Comparison of ENCODE assay signal across 8 mouse cellular contexts in genomic region chr15:101859735-101860170, GRCm38 (mm10). TPM values are rescaled to one million over a fixed set of nuclear protein-coding genes. Genes with fewer than 3 reads are reported as not detected.
A peak's percentile ranks its signal among the peaks of the same experiment; 100 is the strongest.
DNase-seq lines count a peak whose midpoint lies in the region; ATAC-seq and TF ChIP-seq lines count a peak whose summit lies in the region.

No protein-coding gene starts in this region.

- peak; percentile 58 for ATAC-seq in forebrain, embryonic 16.5 days
- 0 out of 2 replicates have a peak, but pooled peaks have one; percentile 15 for ATAC-seq in intestine, embryonic 14.5 days (replicated peaks; ENCODE audit: low FRiP score, low TSS enrichment, low read depth)
- ATAC-seq in limb, embryonic 12.5 days (ENCODE audit: insufficient number of reproducible peaks, insufficient read depth, low FRiP score, low TSS enrichment, low read depth), result no peak

- H3K27me3 ChIP-seq in forebrain, embryonic 16.5 days (replicated peaks; ENCODE audit: control insufficient read depth, insufficient read depth, low read length), result peaks cover 18% of the 10 kb centered on the region
- peaks cover 38% of the 10 kb centered on the region for H3K27me3 ChIP-seq in intestine, embryonic 14.5 days (replicated peaks; ENCODE audit: control insufficient read depth, insufficient read depth, low read length)
- H3K27me3 ChIP-seq in limb, embryonic 12.5 days, result peaks cover 84% of the 10 kb centered on the region
- peaks cover 61% of the 10 kb centered on the region for H3K27me3 ChIP-seq in midbrain, embryonic 10.5 days (ENCODE audit: low read depth, poor library complexity, severe bottlenecking)
- H3K27me3 ChIP-seq in small intestine, adult 2 months (ENCODE audit: control insufficient read depth, insufficient read depth, low read length), result peaks cover 11% of the 10 kb centered on the region

- no peak overlapping the region for H3K27ac ChIP-seq in forebrain, embryonic 16.5 days (ENCODE audit: low read length)
- no peak overlapping the region for H3K27ac ChIP-seq in intestine, embryonic 14.5 days (ENCODE audit: low read depth)
- no peak overlapping the region for H3K27ac ChIP-seq in limb, embryonic 12.5 days
- H3K27ac ChIP-seq in midbrain, embryonic 10.5 days (replicated peaks), result peak overlapping the region; percentile 80
- no peak overlapping the region for H3K27ac ChIP-seq in small intestine, adult 2 months (ENCODE audit: insufficient read depth, low read depth, low read length)

- H3K4me2 ChIP-seq in forebrain, embryonic 16.5 days (ENCODE audit: low read length), result peak overlapping the region; percentile 92
- peak overlapping the region; percentile 69 for H3K4me2 ChIP-seq in intestine, embryonic 14.5 days (ENCODE audit: low read length)
- peak overlapping the region; percentile 77 for H3K4me2 ChIP-seq in limb, embryonic 12.5 days

- peak; percentile 40 to 77 for DNase-seq in adrenal gland, adult (ENCODE audit: inconsistent age in 2 of 2, low spot score in 1 of 2)
- DNase-seq in adrenal gland, adult 8-10 months, result no peak
- peak; percentile 64 for DNase-seq in adrenal gland, postnatal 10 days
- DNase-seq in intestine, embryonic 14.5 days (ENCODE audit: low spot score), result peak; percentile 75
- peak; percentile 71 for DNase-seq in midbrain, embryonic 10.5 days (ENCODE audit: low spot score)

- no peak for TF ChIP-seq CTCF in small intestine, adult 2 months (IDR thresholded peaks at IDR 0.05; ENCODE audit: extremely low read depth, insufficient read length, insufficient replicate concordance, low read depth, low read length)

- no peak for TF ChIP-seq POLR2A in small intestine, adult 2 months (IDR thresholded peaks at IDR 0.05; ENCODE audit: low read depth, low read length)

- WGBS in forebrain, embryonic 16.5 days, result under 1% methylated on average over 29 of the region's 33 CpGs
- 1% methylated on average over 24 of the region's 33 CpGs for WGBS in intestine, embryonic 14.5 days
- under 1% methylated on average over 33 of the region's 33 CpGs for WGBS in limb, embryonic 12.5 days
- under 1% methylated on average over 33 of the region's 33 CpGs for WGBS in midbrain, embryonic 10.5 days
- 1% methylated on average over 33 of the region's 33 CpGs for WGBS in small intestine, adult 2 months

- H3K4me1 ChIP-seq in forebrain, embryonic 16.5 days (replicated peaks; ENCODE audit: control insufficient read depth, insufficient read depth, low read length), result peaks cover 11% of the 10 kb centered on the region
- H3K4me1 ChIP-seq in intestine, embryonic 14.5 days (replicated peaks; ENCODE audit: control insufficient read depth, insufficient read depth, low read length), result no peaks in the 10 kb centered on the region; the same call in 1 of the 2 replicates
- peaks cover 11% of the 10 kb centered on the region for H3K4me1 ChIP-seq in limb, embryonic 12.5 days (replicated peaks)
- H3K4me1 ChIP-seq in midbrain, embryonic 10.5 days, result peaks cover 25% of the 10 kb centered on the region
- H3K4me1 ChIP-seq in small intestine, adult 2 months (ENCODE audit: control insufficient read depth, insufficient read depth, insufficient read length, low read length), result peaks cover 3% of the 10 kb centered on the region; the same call in 1 of the 2 replicates

- peak overlapping the region; percentile 64 for H3K9ac ChIP-seq in forebrain, embryonic 16.5 days (replicated peaks; ENCODE audit: low read depth, low read length)
- H3K9ac ChIP-seq in intestine, embryonic 14.5 days (ENCODE audit: low read length), result peak overlapping the region; percentile 38; the same call in 1 of the 2 replicates
- H3K9ac ChIP-seq in limb, embryonic 12.5 days (replicated peaks), result peak overlapping the region; percentile 47

- H3K9me3 ChIP-seq in forebrain, embryonic 16.5 days (ENCODE audit: control insufficient read depth, low read length), result no peaks in the 10 kb centered on the region
- no peaks in the 10 kb centered on the region for H3K9me3 ChIP-seq in intestine, embryonic 14.5 days (ENCODE audit: control insufficient read depth, low read length)
- no peaks in the 10 kb centered on the region for H3K9me3 ChIP-seq in limb, embryonic 12.5 days
- H3K9me3 ChIP-seq in midbrain, embryonic 10.5 days (replicated peaks), result no peaks in the 10 kb centered on the region

- H3K36me3 ChIP-seq in forebrain, embryonic 16.5 days (ENCODE audit: control insufficient read depth, insufficient read depth), result no peaks in the 10 kb centered on the region
- no peaks in the 10 kb centered on the region for H3K36me3 ChIP-seq in intestine, embryonic 14.5 days (ENCODE audit: control insufficient read depth, insufficient read depth, low read length)
- no peaks in the 10 kb centered on the region for H3K36me3 ChIP-seq in limb, embryonic 12.5 days
- no peaks in the 10 kb centered on the region for H3K36me3 ChIP-seq in midbrain, embryonic 10.5 days
- H3K36me3 ChIP-seq in small intestine, adult 2 months (ENCODE audit: control insufficient read depth, insufficient read depth, low read length), result no peaks in the 10 kb centered on the region

- H3K4me3 ChIP-seq in forebrain, embryonic 16.5 days (replicated peaks; ENCODE audit: low read length), result peak overlapping the region; percentile 49
- H3K4me3 ChIP-seq in intestine, embryonic 14.5 days (ENCODE audit: low read depth, low read length), result peak overlapping the region; percentile 34
- peak overlapping the region; percentile 45 for H3K4me3 ChIP-seq in limb, embryonic 12.5 days (replicated peaks)
- H3K4me3 ChIP-seq in midbrain, embryonic 10.5 days, result peak overlapping the region; percentile 67
- peak overlapping the region; percentile 46 for H3K4me3 ChIP-seq in small intestine, adult 2 months (ENCODE audit: low read depth, low read length)

RNA-seq across cellular contexts. Expression of gene Krt1, which starts 9.2 kb away (rescaled TPM):
- 1 to 10 TPM in 1 of 4 experiments, under 1 TPM in 3; 0.20 to 1.0 (median 0.58) TPM for total RNA-seq in adrenal gland, adult 8-10 months (2022)
- under 1 TPM; 0.18 to 0.51 TPM for total RNA-seq in adrenal gland, postnatal 10 days (2021)
- 8.2 and 10.8 TPM in 2 replicates for polyA plus RNA-seq in forebrain, embryonic 16.5 days (2015; fragmentation: Nextera tagmentation; extraction: Ambion mirVana)
- polyA plus RNA-seq in intestine, embryonic 14.5 days (2014; fragmentation: Nextera tagmentation; extraction: Ambion mirVana), result 0.91 and 1.1 TPM in 2 replicates
- polyA plus RNA-seq in limb, embryonic 12.5 days (2016; fragmentation: Nextera tagmentation; extraction: Ambion mirVana), result 1.5 and 2.0 TPM in 2 replicates
- 1.1 and 1.2 TPM in 2 replicates for polyA plus RNA-seq in midbrain, embryonic 10.5 days (2016; fragmentation: Nextera tagmentation; extraction: Ambion mirVana)
- polyA plus RNA-seq in small intestine, adult 2 months (2012; rRNA removed), result 0.09 TPM in 1 of 2 replicates, not detected in the other

RNA-seq across cellular contexts. Expression of gene Krt77, which starts 9.8 kb away (rescaled TPM):
- total RNA-seq in adrenal gland, adult 8-10 months (2022), result not detected
- not detected for total RNA-seq in adrenal gland, postnatal 10 days (2021)
- polyA plus RNA-seq in forebrain, embryonic 16.5 days (2015; fragmentation: Nextera tagmentation; extraction: Ambion mirVana), result 0.49 and 0.94 TPM in 2 replicates
- polyA plus RNA-seq in intestine, embryonic 14.5 days (2014; fragmentation: Nextera tagmentation; extraction: Ambion mirVana), result not detected in 2 replicates
- polyA plus RNA-seq in limb, embryonic 12.5 days (2016; fragmentation: Nextera tagmentation; extraction: Ambion mirVana), result not detected in 2 replicates
- not detected in 2 replicates for polyA plus RNA-seq in midbrain, embryonic 10.5 days (2016; fragmentation: Nextera tagmentation; extraction: Ambion mirVana)
- polyA plus RNA-seq in small intestine, adult 2 months (2012; rRNA removed), result not detected in 2 replicates

RNA-seq across cellular contexts. Expression of gene Krt76, which starts 33.0 kb away (rescaled TPM):
- under 1 TPM in 2 of 4 experiments, not detected in 2; 0.29 to 0.31 TPM for total RNA-seq in adrenal gland, adult 8-10 months (2022)
- total RNA-seq in adrenal gland, postnatal 10 days (2021), result not detected
- polyA plus RNA-seq in forebrain, embryonic 16.5 days (2015; fragmentation: Nextera tagmentation; extraction: Ambion mirVana), result not detected in 2 replicates
- polyA plus RNA-seq in intestine, embryonic 14.5 days (2014; fragmentation: Nextera tagmentation; extraction: Ambion mirVana), result not detected in 2 replicates
- polyA plus RNA-seq in limb, embryonic 12.5 days (2016; fragmentation: Nextera tagmentation; extraction: Ambion mirVana), result not detected in 2 replicates
- not detected in 2 replicates for polyA plus RNA-seq in midbrain, embryonic 10.5 days (2016; fragmentation: Nextera tagmentation; extraction: Ambion mirVana)
- polyA plus RNA-seq in small intestine, adult 2 months (2012; rRNA removed), result not detected in 2 replicates

RNA-seq across cellular contexts. Expression of gene Krt2, which starts 41.8 kb away (rescaled TPM):
- not detected for total RNA-seq in adrenal gland, adult 8-10 months (2022)
- not detected for total RNA-seq in adrenal gland, postnatal 10 days (2021)
- 0.08 TPM in 1 of 2 replicates, not detected in the other for polyA plus RNA-seq in forebrain, embryonic 16.5 days (2015; fragmentation: Nextera tagmentation; extraction: Ambion mirVana)
- polyA plus RNA-seq in intestine, embryonic 14.5 days (2014; fragmentation: Nextera tagmentation; extraction: Ambion mirVana), result not detected in 2 replicates
- polyA plus RNA-seq in limb, embryonic 12.5 days (2016; fragmentation: Nextera tagmentation; extraction: Ambion mirVana), result 0.13 and 0.15 TPM in 2 replicates
- polyA plus RNA-seq in midbrain, embryonic 10.5 days (2016; fragmentation: Nextera tagmentation; extraction: Ambion mirVana), result not detected in 2 replicates
- not detected in 2 replicates for polyA plus RNA-seq in small intestine, adult 2 months (2012; rRNA removed)

RNA-seq across cellular contexts. Expression of gene Krt73, which starts 57.6 kb away (rescaled TPM):
- total RNA-seq in adrenal gland, adult 8-10 months (2022), result not detected
- not detected for total RNA-seq in adrenal gland, postnatal 10 days (2021)
- 0.41 and 0.80 TPM in 2 replicates for polyA plus RNA-seq in forebrain, embryonic 16.5 days (2015; fragmentation: Nextera tagmentation; extraction: Ambion mirVana)
- polyA plus RNA-seq in intestine, embryonic 14.5 days (2014; fragmentation: Nextera tagmentation; extraction: Ambion mirVana), result not detected in 2 replicates
- polyA plus RNA-seq in limb, embryonic 12.5 days (2016; fragmentation: Nextera tagmentation; extraction: Ambion mirVana), result not detected in 2 replicates
- 0.07 TPM in 1 of 2 replicates, not detected in the other for polyA plus RNA-seq in midbrain, embryonic 10.5 days (2016; fragmentation: Nextera tagmentation; extraction: Ambion mirVana)
- polyA plus RNA-seq in small intestine, adult 2 months (2012; rRNA removed), result not detected in 2 replicates
